Mouse (Mus musculus) midbrain, embryonic 14.5 days (tissue): ENCODE results near the gene Ssna1. TPM values are rescaled to one million over a fixed set of nuclear protein-coding genes. Genes with fewer than 3 reads are reported as not detected.

Experiments used
- ATAC-seq: fragments of 200-750 bp; cut with Nextera tagmentation; 2 replicates; pipeline ENCODE4 v1.8.0; 2017; ENCODE audit warnings: moderate number of reproducible peaks, moderate library complexity; ENCODE audit not compliant: low FRiP score, low TSS enrichment
- DNase-seq: peaks from one replicate; pipeline ENCODE4 v3.0.0-alpha.2; 2015
- H3K27ac ChIP-seq: fragments of 300-500 bp; sonication (generic); replicated peaks from 2 replicates; pipeline ENCODE4 v1.5.1; 2014; ENCODE audit warnings: mild to moderate bottlenecking, low read depth, low read length, moderate library complexity
- H3K27me3 ChIP-seq: fragments of 300-500 bp; sonication (generic); 2 replicates; pipeline ENCODE4 v1.6.1; 2014; ENCODE audit warnings: low read length, control low read depth, mixed read lengths; ENCODE audit not compliant: control insufficient read depth, insufficient read depth
- H3K36me3 ChIP-seq: fragments of 300-500 bp; sonication (generic); 2 replicates; pipeline ENCODE4 v1.6.1; 2014; ENCODE audit warnings: low read length, control low read depth; ENCODE audit not compliant: control insufficient read depth, insufficient read depth
- H3K4me1 ChIP-seq: fragments of 300-500 bp; sonication (generic); 2 replicates; pipeline ENCODE4 v1.6.1; 2014; ENCODE audit warnings: mild to moderate bottlenecking, antibody characterized with exemption, low read length, control low read depth; ENCODE audit not compliant: control insufficient read depth, insufficient read depth
- H3K4me2 ChIP-seq: fragments of 300-500 bp; sonication (generic); 2 replicates; pipeline ENCODE4 v1.6.1; 2014; ENCODE audit warnings: mild to moderate bottlenecking, low read length, moderate library complexity
- H3K4me3 ChIP-seq: fragments of 300-500 bp; sonication (generic); replicated peaks from 2 replicates; pipeline ENCODE4 v1.5.1; 2014; ENCODE audit warnings: low read depth, low read length
- H3K9ac ChIP-seq: fragments of 300-500 bp; sonication (generic); replicated peaks from 2 replicates; pipeline ENCODE4 v1.6.1; 2014; ENCODE audit warnings: mild to moderate bottlenecking, low read length, moderate library complexity
- H3K9me3 ChIP-seq: fragments of 300-500 bp; sonication (generic); 2 replicates; pipeline ENCODE4 v1.6.1; 2016; ENCODE audit warnings: low read length, control low read depth, mixed read lengths; ENCODE audit not compliant: control insufficient read depth
- WGBS: fragments of 180-500 bp; shearing (Covaris S2); extraction: QIAGEN DNeasy Blood & Tissue Kit; methylation state at CpG from one replicate; pipeline ENCODE4 v1.1.7; 2014; 5-methylcytosine and 5-hydroxymethylcytosine counted together
- polyA plus RNA-seq: library from polyadenylated mRNA; unstranded; fragments of >200 nt; fragmentation: Nextera tagmentation; extraction: Ambion mirVana; gene quantifications from 2 replicates; pipeline ENCODE4 v1.2.1, GENCODE M21; 2014

Gene Ssna1
- polyA plus RNA-seq, 1 experiment from 2014 or later = 196 TPM

- H3K27me3 ChIP-seq = peaks cover 35% of the 10 kb centered on the region
- WGBS = 54% methylated on average over 7 of the region's 7 CpGs
- H3K27ac ChIP-seq = no peak overlapping the region
- no peak overlapping the region for H3K4me2 ChIP-seq
- no peaks in the 10 kb centered on the region for H3K9me3 ChIP-seq
- peaks cover 41% of the 10 kb centered on the region for H3K36me3 ChIP-seq
- no peak for ATAC-seq
- no peak overlapping the region for H3K9ac ChIP-seq
- no peak overlapping the region for H3K4me3 ChIP-seq
- DNase-seq = no peak
- H3K4me1 ChIP-seq = 0 out of 2 replicates have a peak, but pooled peaks cover 5% of the 10 kb centered on the region
These were observed 14.8 kb upstream of the Ssna1 start for GRCm38 (mm10) chr2:25286837-25287636.

GRCm38 (mm10) chr2:25286314-25286713 is 14.1 kb upstream of the Ssna1 start:
- Histone ChIP-seq H3K27ac (no peak overlapping the region), H3K4me2 (no peak overlapping the region), H3K9me3 (no peaks in the 10 kb centered on the region), H3K9ac (no peak overlapping the region), H3K36me3 (peaks cover 46% of the 10 kb centered on the region), H3K4me3 (no peak overlapping the region), H3K4me1 (0 out of 2 replicates have a peak, but pooled peaks cover 5% of the 10 kb centered on the region), H3K27me3 (peaks cover 27% of the 10 kb centered on the region)
- DNase-seq = no peak
- no peak for ATAC-seq
- WGBS = 85% methylated on average over 1 of the region's 1 CpGs

GRCm38 (mm10) chr2:25285551-25285950 is 13.3 kb upstream of the Ssna1 start:
- Histone ChIP-seq H3K9me3 (no peaks in the 10 kb centered on the region), H3K36me3 (peaks cover 54% of the 10 kb centered on the region), H3K4me2 (no peak overlapping the region), H3K4me3 (no peak overlapping the region), H3K27ac (no peak overlapping the region), H3K9ac (no peak overlapping the region), H3K27me3 (peaks cover 20% of the 10 kb centered on the region), H3K4me1 (0 out of 2 replicates have a peak, but pooled peaks cover 1% of the 10 kb centered on the region)
- DNase-seq (no peak), ATAC-seq (no peak)
- 92% methylated on average over 2 of the region's 2 CpGs for WGBS

GRCm38 (mm10) chr2:25278928-25279882 is 7.0 kb upstream of the Ssna1 start:
- Histone ChIP-seq H3K9ac (no peak overlapping the region), H3K36me3 (peaks cover 94% of the 10 kb centered on the region), H3K4me1 (no peaks in the 10 kb centered on the region), H3K4me2 (no peak overlapping the region), H3K27ac (no peak overlapping the region), H3K9me3 (no peaks in the 10 kb centered on the region), H3K4me3 (no peak overlapping the region), H3K27me3 (no peaks in the 10 kb centered on the region)
- WGBS = 61% methylated on average over 13 of the region's 13 CpGs
- ATAC-seq = no peak
- peak; percentile 90 for DNase-seq

GRCm38 (mm10) chr2:25273010-25273409 is 772 bp upstream of the Ssna1 start:
- no peaks in the 10 kb centered on the region for H3K9me3 ChIP-seq
- peak overlapping the region; percentile 98 for H3K4me2 ChIP-seq
- peak overlapping the region; percentile 83 for H3K4me3 ChIP-seq
- no peaks in the 10 kb centered on the region for H3K27me3 ChIP-seq
- peaks cover 23% of the 10 kb centered on the region for H3K4me1 ChIP-seq
- ATAC-seq = no peak
- no peak for DNase-seq
- H3K9ac ChIP-seq = peak overlapping the region; percentile 82
- 39% methylated on average over 16 of the region's 16 CpGs for WGBS
- peaks cover 71% of the 10 kb centered on the region for H3K36me3 ChIP-seq
- H3K27ac ChIP-seq = no peak overlapping the region

GRCm38 (mm10) chr2:25272515-25272914 is 277 bp upstream of the Ssna1 start:
- H3K9me3 ChIP-seq = no peaks in the 10 kb centered on the region
- H3K9ac ChIP-seq = peak overlapping the region; percentile 82
- under 1% methylated on average over 29 of the region's 29 CpGs for WGBS
- peak; percentile 62 for ATAC-seq
- DNase-seq = no peak
- H3K4me2 ChIP-seq = peak overlapping the region; percentile 98
- H3K4me3 ChIP-seq = peak overlapping the region; percentile 83
- no peaks in the 10 kb centered on the region for H3K27me3 ChIP-seq
- H3K27ac ChIP-seq = peak overlapping the region; percentile 83
- peaks cover 66% of the 10 kb centered on the region for H3K36me3 ChIP-seq
- peaks cover 26% of the 10 kb centered on the region for H3K4me1 ChIP-seq

- Histone ChIP-seq H3K4me2 (no peak overlapping the region), H3K27ac (no peak overlapping the region), H3K4me3 (no peak overlapping the region), H3K27me3 (peaks cover 9% of the 10 kb centered on the region), H3K36me3 (peaks cover 27% of the 10 kb centered on the region), H3K4me1 (peaks cover 60% of the 10 kb centered on the region), H3K9ac (no peak overlapping the region), H3K9me3 (no peaks in the 10 kb centered on the region)
- DNase-seq (no peak), ATAC-seq (no peak)
- WGBS = 78% methylated on average over 4 of the region's 4 CpGs
These were observed 4.4 kb downstream of the Ssna1 start for GRCm38 (mm10) chr2:25267746-25268309.

GRCm38 (mm10) chr2:25267241-25267640 is 5.0 kb downstream of the Ssna1 start:
- no peak overlapping the region for H3K4me3 ChIP-seq
- peaks cover 27% of the 10 kb centered on the region for H3K36me3 ChIP-seq
- H3K27me3 ChIP-seq = peaks cover 9% of the 10 kb centered on the region
- no peaks in the 10 kb centered on the region for H3K9me3 ChIP-seq
- H3K4me1 ChIP-seq = peaks cover 59% of the 10 kb centered on the region
- H3K9ac ChIP-seq = peak overlapping the region; percentile 16; the same call in 1 of the 2 replicates
- H3K27ac ChIP-seq = 0 out of 2 replicates have a peak overlapping the region, but pooled peaks have one; percentile 52
- DNase-seq (no peak), ATAC-seq (no peak)
- peak overlapping the region; percentile 100 for H3K4me2 ChIP-seq
